Mouse (Mus musculus) urinary bladder, postnatal 10 days (tissue): Measurements from ENCODE around the gene Gm13539.

Experiments
- DNase-seq: peaks from one replicate; pipeline ENCODE4 v3.0.0; 2022; ENCODE audit warnings: low spot score

Gene Gm13539

GRCm38 (mm10) chr2:25828344-25828947 is 46.4 kb downstream of the Gm13539 start:
- DNase-seq, result no peak

DNA sequence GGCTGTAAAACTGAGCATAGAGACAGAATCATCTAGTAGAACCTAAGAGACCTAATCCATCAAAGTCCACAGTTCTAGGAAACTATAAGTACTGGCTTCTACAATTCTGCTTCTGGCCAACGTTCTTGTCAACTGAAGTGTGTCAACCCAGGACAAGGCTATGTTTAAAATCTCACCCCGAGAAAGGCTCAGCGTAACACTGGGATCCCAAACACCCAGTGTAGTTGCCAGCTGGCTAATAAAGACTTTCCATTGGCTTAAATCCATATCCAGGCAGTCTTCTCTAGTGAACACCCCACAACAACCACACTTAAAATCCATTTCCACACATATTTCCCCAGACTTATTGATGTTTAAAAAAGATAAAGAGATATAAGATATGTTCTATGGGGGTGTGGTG is 48.7 kb downstream of the Gm13539 start:
- DNase-seq, result no peak

DNA sequence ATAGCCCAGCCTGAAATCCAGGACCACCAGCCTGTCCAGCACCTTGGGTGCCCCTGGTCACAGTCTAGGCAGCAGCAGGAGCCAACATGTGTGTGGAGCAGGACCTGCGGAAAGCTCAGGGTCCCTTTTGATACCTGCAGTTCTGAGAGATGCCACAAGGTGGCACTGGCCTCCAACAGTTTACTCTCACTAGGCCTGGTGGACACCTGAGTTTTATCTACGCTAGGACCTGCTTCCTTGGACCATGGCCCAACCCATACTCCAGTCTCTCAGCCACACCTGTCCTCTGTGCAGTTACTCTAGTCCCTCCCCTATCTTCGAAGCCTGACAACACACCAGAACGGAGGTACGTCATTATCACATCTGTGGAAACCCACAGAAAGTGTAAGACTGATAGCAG is 54.2 kb downstream of the Gm13539 start:
- peak; percentile 23 for DNase-seq
